Mouse (Mus musculus): ENCODE measurements around the gene Rdm1.
"Not testable (repeated sequence)": the region's sequence is repeated elsewhere in the genome, so short reads cannot be mapped to it uniquely, and the experiment has no call there.

The Rdm1 gene

DNA sequence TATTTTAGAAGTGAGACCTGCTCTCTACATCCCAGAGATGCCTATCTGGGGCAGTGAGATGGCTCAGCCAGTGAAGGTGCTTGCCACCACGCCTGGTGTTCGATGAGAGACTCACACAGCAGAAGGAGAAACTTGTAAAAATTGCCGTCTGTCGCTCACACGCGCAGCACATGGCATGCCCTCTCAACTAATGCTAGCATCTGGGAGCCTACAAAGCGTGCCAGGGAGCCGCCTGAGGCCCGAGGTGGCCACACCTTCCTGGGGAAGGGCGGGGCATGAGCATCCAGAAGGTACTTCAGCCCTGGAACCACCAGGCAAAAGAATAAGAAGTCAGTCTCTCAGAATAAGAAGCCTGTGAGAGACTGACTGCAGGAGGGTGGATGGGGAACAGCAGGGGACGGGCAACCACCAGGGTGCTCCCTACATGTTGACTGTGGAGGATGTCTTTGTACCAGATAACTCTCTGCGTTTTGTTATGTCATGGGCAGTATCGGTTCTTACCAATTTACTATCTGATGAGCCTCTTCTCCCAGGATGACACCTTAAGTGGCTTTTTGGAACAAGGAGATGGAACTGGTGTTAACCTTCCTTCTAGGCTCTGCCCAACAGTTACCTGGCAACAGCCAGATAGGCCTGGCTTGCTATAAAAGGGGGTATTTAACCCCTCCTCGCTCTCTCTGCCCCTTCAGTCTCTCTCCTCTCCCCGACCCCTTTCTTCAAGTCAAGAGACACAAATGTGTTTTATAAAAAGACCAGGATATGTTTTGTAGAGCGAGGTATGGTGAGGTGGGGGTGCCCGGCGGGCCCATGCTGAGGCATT, 9.8 kb upstream of the Rdm1 start:
- no peak for DNase-seq (ENCODE audit: low spot score)

GRCm38 (mm10) chr11:101617849-101618248, 9.1 kb upstream of the Rdm1 start:
- DNase-seq (ENCODE audit: low spot score), result peak; percentile 18

- DNase-seq (ENCODE audit: low spot score), result no peak
Observed at GRCm38 (mm10) chr11:101618596-101618995, 8.4 kb upstream of the Rdm1 start.

DNA sequence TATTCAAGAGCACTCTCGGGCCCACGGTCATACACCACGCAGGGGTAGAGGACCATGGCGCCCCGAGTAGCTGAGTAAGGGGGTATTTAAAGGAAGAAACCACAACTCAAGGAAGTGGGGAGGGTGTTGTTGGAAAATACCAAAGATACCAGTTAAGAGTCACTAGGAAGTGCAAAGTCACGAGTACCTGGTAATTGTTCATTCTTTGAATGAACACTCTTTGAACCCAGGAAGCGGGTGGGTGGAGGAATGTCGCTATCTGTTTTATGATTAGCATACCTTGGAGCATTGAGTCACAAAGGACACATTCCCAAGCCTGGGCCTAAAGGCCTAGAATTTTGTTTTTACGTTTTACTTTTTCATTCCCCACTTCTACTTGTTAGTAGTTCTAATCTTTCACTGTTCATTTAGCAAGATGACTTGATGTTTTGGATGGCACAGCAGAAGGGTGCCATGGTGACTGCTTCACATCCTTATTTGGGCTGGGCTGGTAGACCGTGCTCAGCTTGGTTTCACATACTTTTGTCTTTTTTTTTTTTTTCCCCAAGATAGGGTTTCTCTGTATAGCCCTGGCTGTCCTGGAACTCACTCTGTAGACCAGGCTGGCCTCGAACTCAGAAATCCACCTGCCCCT, 6.9 kb upstream of the Rdm1 start:
- DNase-seq (ENCODE audit: low spot score), result not testable (repeated sequence)

- DNase-seq (ENCODE audit: low spot score), result no peak
Observed at GRCm38 (mm10) chr11:101626649-101626994, 373 bp upstream of the Rdm1 start.

DNA sequence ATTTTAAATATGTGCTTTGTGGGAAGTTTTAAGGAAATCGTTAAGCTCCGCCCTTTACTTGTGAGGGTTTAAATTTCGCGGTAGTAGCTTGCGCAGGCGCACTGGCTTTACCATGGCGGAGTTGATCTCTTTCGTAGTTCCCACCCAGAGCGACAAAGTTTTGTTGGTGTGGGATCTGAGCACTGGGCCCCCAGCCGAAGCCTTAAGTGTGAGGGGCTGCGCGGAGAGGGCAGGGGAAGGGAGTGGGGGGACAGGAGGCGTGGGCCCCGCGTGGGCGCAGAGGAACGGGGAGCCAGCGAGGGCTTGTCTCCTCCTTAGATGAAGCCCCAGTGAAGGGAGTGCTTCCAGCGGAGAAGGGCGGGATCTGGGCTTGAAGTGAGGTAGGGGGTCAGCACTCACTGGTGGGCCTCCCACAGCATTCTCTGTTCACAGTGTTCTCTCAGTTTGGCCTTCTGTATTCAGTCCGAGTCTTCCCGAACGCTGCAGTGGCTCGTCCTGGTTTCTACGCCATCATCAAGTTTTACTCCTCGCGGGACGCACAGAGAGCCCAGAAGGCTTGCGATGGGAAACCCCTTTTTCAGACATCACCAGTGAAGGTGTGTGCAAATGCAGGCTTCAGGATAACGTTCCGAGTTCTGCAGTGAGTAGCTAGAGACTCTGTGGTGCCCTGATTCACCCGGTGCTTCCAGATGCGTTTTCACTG, 1.0 kb downstream of the Rdm1 start:
- DNase-seq (ENCODE audit: low spot score), result peak; percentile 86

DNA sequence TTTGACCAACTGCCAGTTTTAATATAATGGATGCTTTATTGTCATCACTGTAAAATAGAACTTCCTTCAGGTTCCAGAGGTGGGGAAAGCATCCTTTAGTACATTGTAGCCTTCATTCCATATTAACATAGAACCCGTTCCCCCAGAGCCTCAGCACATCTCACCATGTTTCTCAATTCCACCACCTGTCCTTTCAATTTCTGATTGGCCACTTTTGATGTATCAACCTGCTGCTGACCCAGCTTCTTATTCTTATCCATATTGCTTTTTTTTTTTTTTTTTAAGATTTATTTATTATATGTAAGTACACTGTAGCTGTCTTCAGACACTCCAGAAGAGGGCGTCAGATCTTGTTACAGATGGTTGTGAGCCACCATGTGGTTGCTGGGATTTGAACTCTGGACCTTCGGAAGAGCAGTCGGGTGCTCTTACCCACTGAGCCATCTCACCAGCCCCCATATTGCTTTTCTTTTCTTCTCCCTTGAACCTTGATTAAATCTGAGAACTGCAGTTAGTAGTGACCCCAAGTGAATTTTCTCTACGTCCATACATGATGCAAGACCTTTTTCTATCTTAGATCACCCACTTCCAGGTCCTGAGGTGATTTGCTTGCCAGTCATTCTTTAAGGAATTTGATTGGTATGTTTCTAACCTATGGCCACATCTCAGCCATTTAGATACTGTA, 1.9 kb downstream of the Rdm1 start:
- not testable (repeated sequence) for DNase-seq (ENCODE audit: low spot score)

DNA sequence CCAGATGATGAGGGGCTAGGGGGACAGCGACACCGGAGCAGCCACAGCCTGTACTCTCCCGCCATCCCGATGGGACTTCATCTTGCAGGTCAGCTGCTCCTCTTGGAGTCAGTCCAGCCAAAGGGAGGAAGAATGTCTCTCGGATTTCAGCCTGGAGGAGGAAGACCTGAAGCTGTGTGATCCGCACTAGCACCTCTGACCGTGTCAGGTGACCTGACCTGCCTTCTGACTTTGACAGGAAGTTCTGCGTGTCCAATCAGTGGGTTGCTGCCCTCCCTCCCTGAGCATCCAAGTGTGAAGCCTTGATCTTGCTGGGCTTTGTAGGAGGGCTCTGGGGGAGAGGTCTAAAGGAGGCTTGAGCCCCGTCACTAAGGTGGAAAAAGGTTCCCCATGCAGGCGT, 8.7 kb downstream of the Rdm1 start:
- DNase-seq (ENCODE audit: low spot score), result no peak

DNA sequence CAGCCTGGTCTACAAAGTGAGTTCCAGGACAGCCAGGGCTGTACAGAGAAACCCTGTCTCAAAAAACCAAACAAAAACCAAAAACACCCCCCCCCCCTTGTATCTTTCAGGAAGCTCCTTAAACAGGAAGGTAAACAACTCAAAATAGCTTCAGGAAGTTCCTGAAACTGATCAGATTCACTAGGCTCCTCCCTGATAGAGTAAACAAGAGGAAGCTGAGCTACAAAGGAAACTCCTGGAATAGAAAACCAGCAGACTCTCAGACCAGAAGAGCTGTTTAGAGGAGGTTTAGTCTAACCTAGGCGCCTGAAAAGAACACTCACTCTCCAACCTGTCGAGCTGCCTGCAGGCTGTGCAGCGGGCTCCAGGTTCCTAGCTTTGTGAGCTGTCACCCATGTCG, 12.8 kb downstream of the Rdm1 start:
- no peak for DNase-seq (ENCODE audit: low spot score)

DNA sequence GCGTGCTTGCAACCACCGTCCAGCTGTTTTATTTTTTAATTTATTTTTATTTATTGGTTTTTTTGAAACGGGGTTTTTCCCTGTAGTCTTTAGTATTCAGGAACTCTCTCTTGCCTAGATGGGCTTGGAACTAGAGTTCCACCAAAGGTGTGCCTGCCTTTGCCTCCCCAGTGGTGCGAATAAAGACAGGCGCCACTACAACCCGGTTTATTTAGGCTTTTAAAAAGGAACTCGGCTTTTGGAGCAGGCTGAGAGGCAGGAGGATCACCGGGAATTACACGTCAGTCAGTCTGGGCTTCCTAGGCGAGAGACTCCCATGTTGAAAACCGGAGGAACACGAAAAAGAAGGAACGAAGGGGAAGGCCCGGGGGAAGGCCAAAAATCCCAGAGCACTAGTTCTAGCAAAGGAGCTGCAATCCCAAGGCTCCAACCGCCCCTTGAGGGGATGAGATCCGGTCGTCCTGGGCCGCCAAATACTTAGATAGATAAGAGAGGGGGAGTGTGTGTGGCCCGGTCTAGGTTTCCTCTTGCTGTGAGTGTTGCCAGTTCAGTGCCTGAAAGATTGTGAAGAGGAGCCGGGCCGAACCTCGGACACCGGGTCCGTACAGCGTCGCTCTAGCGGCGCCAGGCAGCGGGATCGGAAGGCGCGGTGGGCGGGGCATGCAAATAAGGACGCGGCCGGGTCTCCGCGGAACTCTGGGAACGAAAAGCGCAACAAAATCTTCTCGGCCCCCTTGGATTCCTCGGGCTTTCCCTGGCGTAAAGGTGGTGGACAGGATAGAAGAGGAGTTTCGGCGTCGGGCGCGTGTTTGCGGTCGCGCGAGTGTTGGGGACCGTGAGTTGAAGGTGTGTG, 14.1 kb downstream of the Rdm1 start:
- DNase-seq (ENCODE audit: low spot score), result peak; percentile 72

- DNase-seq (ENCODE audit: low spot score), result not testable (repeated sequence)
Observed at GRCm38 (mm10) chr11:101641710-101642642, 15.0 kb downstream of the Rdm1 start.

DNA sequence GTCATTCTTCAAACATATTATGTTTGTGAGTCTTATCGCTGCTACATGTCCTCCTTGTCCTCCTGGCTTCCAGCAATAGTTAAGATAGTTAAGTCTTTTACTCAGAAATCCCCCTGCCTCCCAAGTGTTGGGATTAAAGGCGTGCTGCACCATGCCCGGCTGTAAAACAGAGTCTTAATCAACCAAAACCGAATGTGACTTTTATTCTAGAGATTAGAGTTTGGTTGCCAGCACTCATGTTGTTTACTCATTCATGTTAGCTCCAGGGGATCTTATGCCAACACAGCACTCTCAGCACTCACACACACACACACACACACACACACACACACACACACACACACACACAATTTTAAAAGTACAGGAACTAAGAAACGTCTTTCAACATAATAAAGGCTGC, 15.9 kb downstream of the Rdm1 start:
- DNase-seq (ENCODE audit: low spot score), result no peak

GRCm38 (mm10) chr11:101644591-101644990, 17.6 kb downstream of the Rdm1 start:
- no peak for DNase-seq (ENCODE audit: low spot score)

DNA sequence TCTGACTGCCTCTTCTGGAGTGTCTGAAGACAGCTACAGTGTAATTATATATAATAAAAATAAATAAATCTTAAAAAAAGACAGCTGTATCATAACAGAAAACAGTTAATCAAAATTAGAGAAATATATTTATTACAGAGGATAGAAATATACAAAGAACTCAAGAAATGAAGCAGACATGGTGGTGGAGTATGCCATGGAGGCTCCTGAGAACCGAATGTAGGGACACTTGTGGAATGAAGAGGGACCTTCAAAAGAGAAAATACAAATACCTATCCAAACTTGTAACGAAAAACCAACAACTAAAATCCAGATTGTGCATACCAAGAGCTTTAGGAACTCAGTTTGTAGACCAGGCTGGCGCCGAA, 18.0 kb downstream of the Rdm1 start:
- not testable (repeated sequence) for DNase-seq (ENCODE audit: low spot score)

DNA sequence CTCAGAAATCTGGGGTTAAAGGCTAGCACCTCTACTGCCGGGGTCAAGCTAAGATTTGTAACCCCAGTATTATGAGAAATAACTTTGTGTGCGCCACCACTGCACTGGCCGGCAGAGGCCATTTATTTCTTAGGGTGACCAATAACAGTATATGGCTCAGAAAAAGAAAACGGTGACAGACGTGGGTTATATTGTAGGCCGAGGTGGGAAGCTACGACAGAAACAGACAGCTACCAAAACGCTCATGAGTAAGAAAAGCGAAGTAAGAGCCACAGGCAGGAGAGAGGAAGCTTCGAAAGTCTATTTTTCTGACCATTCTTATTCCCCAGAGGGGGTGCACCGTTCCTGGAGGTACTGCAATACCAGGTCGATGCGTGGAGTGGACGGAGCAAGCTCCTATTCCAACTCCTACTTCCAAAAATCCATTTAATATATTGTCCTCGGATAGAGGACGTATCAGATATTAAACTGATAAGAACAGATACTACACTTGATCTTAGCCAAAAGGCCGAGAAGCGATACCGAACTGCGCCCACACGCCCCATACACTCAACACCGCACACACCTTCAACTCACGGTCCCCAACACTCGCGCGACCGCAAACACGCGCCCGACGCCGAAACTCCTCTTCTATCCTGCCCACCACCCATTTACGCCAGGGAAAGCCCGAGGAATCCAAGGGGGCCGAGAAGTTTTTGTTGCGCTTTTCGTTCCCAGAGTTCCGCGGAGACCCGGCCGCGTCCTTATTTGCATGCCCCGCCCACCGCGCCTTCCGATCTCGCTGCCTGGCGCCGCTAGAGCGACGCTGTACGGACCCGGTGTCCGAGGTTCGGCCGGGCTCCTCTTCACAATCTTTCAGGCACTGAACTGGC, 18.7 kb downstream of the Rdm1 start:
- peak; percentile 39 for DNase-seq (ENCODE audit: low spot score)

DNA sequence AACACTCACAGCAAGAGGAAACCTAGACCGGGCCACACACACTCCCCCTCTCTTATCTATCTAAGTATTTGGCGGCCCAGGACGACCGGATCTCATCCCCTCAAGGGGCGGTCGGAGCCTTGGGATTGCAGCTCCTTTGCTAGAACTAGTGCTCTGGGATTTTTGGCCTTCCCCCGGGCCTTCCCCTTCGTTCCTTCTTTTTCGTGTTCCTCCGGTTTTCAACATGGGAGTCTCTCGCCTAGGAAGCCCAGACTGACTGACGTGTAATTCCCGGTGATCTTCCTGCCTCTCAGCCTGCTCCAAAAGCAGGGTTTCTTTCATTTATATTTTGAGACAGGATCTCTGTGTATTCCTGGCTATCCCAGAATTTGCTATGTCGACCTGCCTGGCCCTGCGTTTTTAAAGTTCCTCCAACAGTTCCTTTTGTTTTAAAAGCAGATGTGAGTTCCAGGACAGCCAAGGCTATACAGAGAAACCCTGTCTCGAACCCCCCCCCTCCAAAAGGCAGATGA, 19.3 kb downstream of the Rdm1 start:
- not testable (repeated sequence) for DNase-seq (ENCODE audit: low spot score)

DNA sequence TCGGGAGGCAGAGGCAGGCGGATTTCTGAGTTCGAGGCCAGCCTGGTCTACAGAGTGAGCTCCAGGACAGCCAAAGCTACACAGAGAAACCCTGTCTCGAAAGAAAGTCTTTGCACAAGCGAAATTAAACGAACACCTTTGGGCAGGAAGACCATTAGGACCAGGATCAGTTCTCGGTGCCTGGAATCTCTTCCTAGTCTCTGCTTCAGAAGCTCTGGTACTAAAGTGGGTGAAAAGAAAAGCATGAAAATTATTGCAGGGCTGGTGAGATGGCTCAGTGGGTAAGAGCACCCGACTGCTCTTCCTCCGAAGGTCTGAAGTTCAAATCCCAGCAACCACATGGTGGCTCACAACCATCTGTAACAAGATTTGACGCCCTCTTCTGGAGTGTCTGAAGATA, 20.1 kb downstream of the Rdm1 start:
- not testable (repeated sequence) for DNase-seq (ENCODE audit: low spot score)

DNA sequence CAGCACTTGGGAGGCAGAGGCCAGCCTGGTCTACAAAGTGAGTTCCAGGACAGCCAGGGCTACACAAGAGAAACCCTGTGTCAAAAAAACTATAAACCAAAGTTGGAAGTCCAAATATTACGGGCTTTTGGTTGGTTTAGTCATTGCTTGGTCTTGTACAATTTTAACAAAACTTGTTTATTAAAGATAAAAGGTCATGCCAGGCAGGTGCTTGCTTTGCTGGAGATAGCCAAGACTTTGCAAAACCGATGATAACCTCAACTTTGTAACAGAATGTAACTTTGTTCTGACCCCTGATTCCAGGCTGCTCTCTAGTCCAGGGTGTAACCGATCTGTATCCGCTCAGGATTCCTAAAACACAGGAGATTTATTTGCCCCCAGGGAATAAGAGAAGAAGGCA, 29.4 kb downstream of the Rdm1 start:
- no peak for DNase-seq (ENCODE audit: low spot score)

DNA sequence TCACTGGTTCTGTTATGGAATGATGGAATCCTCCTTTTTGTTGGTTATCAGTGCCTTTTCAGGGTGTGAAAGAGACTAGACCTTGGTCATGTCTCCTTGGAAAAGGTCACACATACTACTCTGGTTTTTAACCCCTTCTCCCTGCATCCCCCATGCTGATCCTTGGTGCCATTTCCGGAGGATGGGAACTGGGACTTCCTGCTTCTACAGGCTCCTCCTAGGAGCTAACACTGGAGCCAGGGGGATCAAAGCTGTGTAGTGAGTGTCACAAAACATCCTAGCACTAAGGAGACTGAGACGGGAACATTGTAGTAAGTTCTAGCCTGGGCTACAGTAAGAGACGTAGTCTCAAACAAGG, 30.5 kb downstream of the Rdm1 start:
- DNase-seq (ENCODE audit: low spot score), result no peak

Data from lung, postnatal 25 days (tissue).